Mouse (Mus musculus): ENCODE results near the gene C130050O18Rik. TPM values are rescaled to one million over a fixed set of nuclear protein-coding genes. Genes with fewer than 3 reads are reported as not detected.

The C130050O18Rik gene
- polyA plus RNA-seq, 1 experiment = 0.20 TPM

DNA sequence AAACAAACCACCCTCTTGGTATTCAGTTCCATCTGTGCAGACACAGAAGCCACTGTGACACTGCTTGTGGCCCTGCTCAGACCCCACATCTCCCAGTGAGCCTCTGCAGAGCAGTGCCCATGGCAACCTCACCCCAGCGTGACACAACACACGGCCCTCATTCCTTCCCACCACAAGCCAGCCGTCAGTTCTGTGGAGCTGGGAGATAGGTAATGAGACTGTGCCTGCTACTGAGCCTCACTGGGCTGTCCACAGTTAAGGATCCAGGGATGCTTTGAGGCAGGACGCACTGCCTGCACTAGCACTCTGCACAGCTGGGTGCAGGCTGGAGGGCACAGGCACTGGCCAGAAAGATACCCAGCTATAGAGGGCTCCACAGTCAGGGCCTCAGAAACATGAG lies 44.8 kb downstream of the C130050O18Rik start:
- Histone ChIP-seq H3K79me2 (ENCODE audit: control insufficient read depth, insufficient read depth) (peaks cover 7% of the 10 kb centered on the region), H3ac (ENCODE audit: control insufficient read depth, insufficient read length, low read depth) (no peak overlapping the region), H3K79me3 (ENCODE audit: low read depth) (no peaks in the 10 kb centered on the region), H3K27me3 (ENCODE audit: control insufficient read depth, insufficient read depth, insufficient read length) (no peaks in the 10 kb centered on the region), H3K36me3 (ENCODE audit: control insufficient read depth, insufficient read depth) (no peaks in the 10 kb centered on the region), H3K4me3 (ENCODE audit: insufficient read depth, poor library complexity, severe bottlenecking) (no peak overlapping the region)
- TF ChIP-seq MYOG (IDR thresholded peaks at IDR 0.05; ENCODE audit: control insufficient read depth, extremely low read depth, insufficient read length) (no peak), CTCF (IDR thresholded peaks at IDR 0.05; ENCODE audit: control insufficient read depth, insufficient read depth, insufficient read length) (no peak), CEBPB (IDR thresholded peaks at IDR 0.05; ENCODE audit: low read depth) (no peak)

GRCm38 (mm10) chr5:139453031-139453430 lies 48.0 kb downstream of the C130050O18Rik start:
- TF ChIP-seq USF1 (IDR thresholded peaks at IDR 0.05; ENCODE audit: low read depth) (no peak), FOSL1 (IDR thresholded peaks at IDR 0.05; ENCODE audit: insufficient read depth, low read length, poor library complexity, severe bottlenecking) (no peak), MYOD1 (IDR thresholded peaks at IDR 0.05; ENCODE audit: control insufficient read depth, insufficient read length, low read depth) (no peak), CEBPB (IDR thresholded peaks at IDR 0.05; ENCODE audit: low read depth) (no peak), MYOG (IDR thresholded peaks at IDR 0.05; ENCODE audit: control insufficient read depth, extremely low read depth, insufficient read length) (no peak), MAX (IDR thresholded peaks at IDR 0.05) (no peak), CTCF (IDR thresholded peaks at IDR 0.05; ENCODE audit: control insufficient read depth, insufficient read depth, insufficient read length) (no peak)
- no peak overlapping the region for H3ac ChIP-seq (ENCODE audit: control insufficient read depth, insufficient read length, low read depth)
- H3K79me3 ChIP-seq (ENCODE audit: low read depth) = no peaks in the 10 kb centered on the region
- no peaks in the 10 kb centered on the region for H3K27me3 ChIP-seq (ENCODE audit: control insufficient read depth, insufficient read depth, insufficient read length)
- H3K4me3 ChIP-seq (ENCODE audit: insufficient read depth, poor library complexity, severe bottlenecking) = no peak overlapping the region
- peaks cover 7% of the 10 kb centered on the region for H3K79me2 ChIP-seq (ENCODE audit: control insufficient read depth, insufficient read depth)
- no peaks in the 10 kb centered on the region for H3K36me3 ChIP-seq (ENCODE audit: control insufficient read depth, insufficient read depth)

DNA sequence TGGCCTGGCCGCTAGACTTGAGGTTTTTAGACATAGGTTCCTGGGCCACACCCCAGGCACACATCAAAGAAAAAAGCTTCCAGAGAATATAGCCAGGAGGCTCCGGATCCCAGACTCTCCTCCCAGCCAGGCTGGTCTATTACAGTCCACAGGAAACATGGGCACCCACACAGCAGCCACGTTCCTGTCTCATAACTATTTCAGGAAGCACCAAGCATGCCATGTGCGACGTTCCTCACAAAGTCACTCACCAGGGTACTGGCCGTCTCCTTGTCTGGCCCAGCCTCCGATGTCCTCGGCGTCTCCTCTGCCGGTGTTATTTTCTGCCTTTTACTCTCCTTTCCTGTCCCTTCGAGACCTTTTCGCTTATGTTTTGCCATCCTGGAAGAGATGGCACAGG lies 50.1 kb downstream of the C130050O18Rik start:
- no peak for TF ChIP-seq MYOG (IDR thresholded peaks at IDR 0.05; ENCODE audit: control insufficient read depth, extremely low read depth, insufficient read length)
- no peak for TF ChIP-seq MAX (IDR thresholded peaks at IDR 0.05)
- no peak for TF ChIP-seq USF1 (IDR thresholded peaks at IDR 0.05; ENCODE audit: low read depth)
- no peak for TF ChIP-seq MYOD1 (IDR thresholded peaks at IDR 0.05; ENCODE audit: control insufficient read depth, insufficient read length, low read depth)
- no peak for TF ChIP-seq CEBPB (IDR thresholded peaks at IDR 0.05; ENCODE audit: low read depth)
- TF ChIP-seq CTCF (IDR thresholded peaks at IDR 0.05; ENCODE audit: control insufficient read depth, insufficient read depth, insufficient read length) = no peak
- no peak overlapping the region for H3ac ChIP-seq (ENCODE audit: control insufficient read depth, insufficient read length, low read depth)
- H3K79me3 ChIP-seq (ENCODE audit: low read depth) = peaks cover 2% of the 10 kb centered on the region
- no peaks in the 10 kb centered on the region for H3K36me3 ChIP-seq (ENCODE audit: control insufficient read depth, insufficient read depth)
- no peaks in the 10 kb centered on the region for H3K27me3 ChIP-seq (ENCODE audit: control insufficient read depth, insufficient read depth, insufficient read length)
- H3K79me2 ChIP-seq (ENCODE audit: control insufficient read depth, insufficient read depth) = peaks cover 12% of the 10 kb centered on the region
- no peak overlapping the region for H3K4me3 ChIP-seq (ENCODE audit: insufficient read depth, poor library complexity, severe bottlenecking)

GRCm38 (mm10) chr5:139457241-139457640 lies 52.2 kb downstream of the C130050O18Rik start:
- H3K4me3 ChIP-seq (ENCODE audit: insufficient read depth, poor library complexity, severe bottlenecking) = no peak overlapping the region
- no peaks in the 10 kb centered on the region for H3K36me3 ChIP-seq (ENCODE audit: control insufficient read depth, insufficient read depth)
- H3K79me2 ChIP-seq (ENCODE audit: control insufficient read depth, insufficient read depth) = peaks cover 13% of the 10 kb centered on the region
- no peaks in the 10 kb centered on the region for H3K27me3 ChIP-seq (ENCODE audit: control insufficient read depth, insufficient read depth, insufficient read length)
- TF ChIP-seq MAX (IDR thresholded peaks at IDR 0.05) (no peak), MYOD1 (IDR thresholded peaks at IDR 0.05; ENCODE audit: control insufficient read depth, insufficient read length, low read depth) (no peak), FOSL1 (IDR thresholded peaks at IDR 0.05; ENCODE audit: insufficient read depth, low read length, poor library complexity, severe bottlenecking) (no peak), MYOG (IDR thresholded peaks at IDR 0.05; ENCODE audit: control insufficient read depth, extremely low read depth, insufficient read length) (no peak), CEBPB (IDR thresholded peaks at IDR 0.05; ENCODE audit: low read depth) (no peak), USF1 (IDR thresholded peaks at IDR 0.05; ENCODE audit: low read depth) (no peak), CTCF (IDR thresholded peaks at IDR 0.05; ENCODE audit: control insufficient read depth, insufficient read depth, insufficient read length) (no peak)
- peaks cover 2% of the 10 kb centered on the region for H3K79me3 ChIP-seq (ENCODE audit: low read depth)
- H3ac ChIP-seq (ENCODE audit: control insufficient read depth, insufficient read length, low read depth) = no peak overlapping the region

DNA sequence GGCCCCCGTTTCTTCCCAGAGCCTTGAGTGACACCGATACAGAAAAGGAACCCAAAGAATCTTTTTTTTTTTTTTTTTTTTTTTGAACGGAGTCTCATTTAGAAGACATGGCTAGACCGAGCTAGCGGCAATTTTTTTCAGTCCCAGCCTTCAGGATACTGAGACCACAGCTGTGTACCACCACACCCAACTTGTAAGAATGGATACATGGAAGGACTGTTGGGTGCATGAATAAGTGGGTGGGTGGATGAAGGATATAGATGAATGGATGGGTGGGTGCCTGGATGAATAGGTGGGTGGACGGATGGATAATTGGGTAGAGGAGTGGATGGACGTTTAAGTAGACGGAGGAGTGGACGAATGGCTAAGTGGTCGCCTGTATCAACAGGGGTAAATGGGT lies 54.9 kb downstream of the C130050O18Rik start:
- TF ChIP-seq MYOD1 (IDR thresholded peaks at IDR 0.05; ENCODE audit: control insufficient read depth, insufficient read length, low read depth) = no peak
- TF ChIP-seq MYOG (IDR thresholded peaks at IDR 0.05; ENCODE audit: control insufficient read depth, extremely low read depth, insufficient read length) = no peak
- no peak for TF ChIP-seq CEBPB (IDR thresholded peaks at IDR 0.05; ENCODE audit: low read depth)
- no peak for TF ChIP-seq CTCF (IDR thresholded peaks at IDR 0.05; ENCODE audit: control insufficient read depth, insufficient read depth, insufficient read length)
- no peak for TF ChIP-seq USF1 (IDR thresholded peaks at IDR 0.05; ENCODE audit: low read depth)
- TF ChIP-seq MAX (IDR thresholded peaks at IDR 0.05) = no peak
- TF ChIP-seq FOSL1 (IDR thresholded peaks at IDR 0.05; ENCODE audit: insufficient read depth, low read length, poor library complexity, severe bottlenecking) = no peak
- Histone ChIP-seq H3K79me2 (ENCODE audit: control insufficient read depth, insufficient read depth) (peaks cover 13% of the 10 kb centered on the region), H3K79me3 (ENCODE audit: low read depth) (peaks cover 2% of the 10 kb centered on the region), H3K36me3 (ENCODE audit: control insufficient read depth, insufficient read depth) (no peaks in the 10 kb centered on the region), H3ac (ENCODE audit: control insufficient read depth, insufficient read length, low read depth) (peak overlapping the region; percentile 60), H3K4me3 (ENCODE audit: insufficient read depth, poor library complexity, severe bottlenecking) (peak overlapping the region; percentile 50), H3K27me3 (ENCODE audit: control insufficient read depth, insufficient read depth, insufficient read length) (no peaks in the 10 kb centered on the region)

- Histone ChIP-seq H3K27me3 (ENCODE audit: control insufficient read depth, insufficient read depth, insufficient read length) (no peaks in the 10 kb centered on the region), H3K36me3 (ENCODE audit: control insufficient read depth, insufficient read depth) (no peaks in the 10 kb centered on the region), H3K79me3 (ENCODE audit: low read depth) (peaks cover 2% of the 10 kb centered on the region), H3K79me2 (ENCODE audit: control insufficient read depth, insufficient read depth) (peaks cover 13% of the 10 kb centered on the region), H3K4me3 (ENCODE audit: insufficient read depth, poor library complexity, severe bottlenecking) (peak within 1 kb of the TSS; percentile 50), H3ac (ENCODE audit: control insufficient read depth, insufficient read length, low read depth) (peak within 1 kb of the TSS; percentile 60)
- TF ChIP-seq MAX (IDR thresholded peaks at IDR 0.05) (peak; percentile 91), USF1 (IDR thresholded peaks at IDR 0.05; ENCODE audit: low read depth) (peak; percentile 91), MYOG (IDR thresholded peaks at IDR 0.05; ENCODE audit: control insufficient read depth, extremely low read depth, insufficient read length) (no peak), CTCF (IDR thresholded peaks at IDR 0.05; ENCODE audit: control insufficient read depth, insufficient read depth, insufficient read length) (no peak)
Observed at GRCm38 (mm10) chr5:139460384-139461067, 55.4 kb downstream of the C130050O18Rik start, which contains the start of gene 3110082I17Rik. Gene 3110082I17Rik (minus strand): TSS chr5:139460527.
